Mouse (Mus musculus) forebrain, postnatal 0 days (tissue): ENCODE measurements at regions not wholly inside any gene's neighbourhood (a gene's known extent, or its start where the extent isn't known, plus 50 kb on each side); places are given as distances from the start of the nearest gene placed in this dataset.

Experiments used
- ATAC-seq: fragments of 200-750 bp; cut with Nextera tagmentation; 2 replicates; pipeline ENCODE4 v1.8.0; 2017; ENCODE audit warnings: mild to moderate bottlenecking, moderate library complexity
- DNase-seq: peaks from one replicate; pipeline ENCODE4 v3.0.0-alpha.2; 2015
- H3K27ac ChIP-seq: fragments of 300-500 bp; sonication (generic); 2 replicates; pipeline ENCODE4 v1.5.1; 2014; ENCODE audit warnings: low read depth, mild to moderate bottlenecking, antibody characterized with exemption, low read length, moderate library complexity, mixed read lengths
- H3K27me3 ChIP-seq: fragments of 300-500 bp; sonication (generic); 2 replicates; pipeline ENCODE4 v1.6.1; 2014; ENCODE audit warnings: mild to moderate bottlenecking, low read length, mixed read lengths; ENCODE audit not compliant: insufficient read depth
- H3K36me3 ChIP-seq: fragments of 300-500 bp; sonication (generic); 2 replicates; pipeline ENCODE4 v1.6.1; 2014; ENCODE audit warnings: mild to moderate bottlenecking, moderate library complexity; ENCODE audit not compliant: insufficient read depth
- H3K4me1 ChIP-seq: fragments of 300-500 bp; sonication (generic); 2 replicates; pipeline ENCODE4 v1.6.1; 2014; ENCODE audit warnings: antibody characterized with exemption; ENCODE audit not compliant: insufficient read depth
- H3K4me2 ChIP-seq: fragments of 300-500 bp; sonication (generic); 2 replicates; pipeline ENCODE4 v1.6.1; 2014; ENCODE audit warnings: low read depth, mild to moderate bottlenecking, moderate library complexity
- H3K4me3 ChIP-seq: fragments of 300-500 bp; sonication (generic); 2 replicates; pipeline ENCODE4 v1.5.1; 2014; ENCODE audit warnings: low read depth, low read length, mixed read lengths
- H3K9ac ChIP-seq: fragments of 300-500 bp; sonication (generic); 2 replicates; pipeline ENCODE4 v1.6.1; 2014; ENCODE audit warnings: mild to moderate bottlenecking
- H3K9me3 ChIP-seq: fragments of 300-500 bp; sonication (generic); 2 replicates; pipeline ENCODE4 v1.6.1; 2016; ENCODE audit warnings: low read length
- CTCF ChIP-seq: sonication (generic); IDR thresholded peaks from 2 replicates; pipeline ENCODE4 v1.5.1; 2016; ENCODE audit warnings: antibody characterized with exemption, control low read depth, low read depth
- WGBS: fragments of 180-500 bp; shearing (Covaris S2); extraction: QIAGEN DNeasy Blood & Tissue Kit; methylation state at CpG from one replicate; pipeline ENCODE4 v1.1.7; 2014; 5-methylcytosine and 5-hydroxymethylcytosine counted together

DNA sequence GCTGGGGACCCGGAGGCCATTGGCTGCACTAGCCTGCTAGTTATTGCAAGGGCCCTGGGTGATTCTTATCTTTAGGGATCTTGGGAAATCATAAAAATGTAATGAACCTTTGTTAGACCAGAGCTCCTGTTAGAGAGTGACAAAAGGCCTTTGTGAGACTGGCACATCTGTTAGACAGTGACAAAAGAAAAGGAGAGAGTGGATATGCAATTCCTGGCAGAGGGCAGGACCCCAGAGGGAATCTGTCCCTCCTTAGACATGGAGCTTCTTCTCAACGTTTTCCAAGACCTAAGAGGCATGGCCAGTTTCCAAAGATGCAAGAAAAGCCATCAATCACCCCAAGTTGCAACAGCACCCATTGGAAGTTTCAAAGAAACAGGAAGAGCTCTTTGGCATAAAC is 2365.8 kb upstream of the Lrrc6 start:
- Histone ChIP-seq H3K4me3 (no peak overlapping the region), H3K27me3 (no peaks in the 10 kb centered on the region), H3K27ac (no peak overlapping the region), H3K9me3 (no peaks in the 10 kb centered on the region), H3K4me2 (no peak overlapping the region), H3K9ac (no peak overlapping the region), H3K4me1 (no peaks in the 10 kb centered on the region), H3K36me3 (no peaks in the 10 kb centered on the region)
- no peak for ATAC-seq
- DNase-seq = no peak
- no peak for TF ChIP-seq CTCF
- 52% methylated on average over 2 of the region's 2 CpGs for WGBS

GRCm38 (mm10) chr15:68864234-68864633 is 2363.5 kb upstream of the Lrrc6 start:
- no peak for TF ChIP-seq CTCF
- no peak overlapping the region for H3K4me2 ChIP-seq
- H3K27ac ChIP-seq = no peak overlapping the region
- H3K4me3 ChIP-seq = no peak overlapping the region
- no peaks in the 10 kb centered on the region for H3K9me3 ChIP-seq
- H3K4me1 ChIP-seq = no peaks in the 10 kb centered on the region
- H3K36me3 ChIP-seq = no peaks in the 10 kb centered on the region
- H3K9ac ChIP-seq = no peak overlapping the region
- 86% methylated on average over 1 of the region's 1 CpGs for whole genome bisulfite sequencing
- H3K27me3 ChIP-seq = no peaks in the 10 kb centered on the region
- ATAC-seq = no peak
- DNase-seq = peak; percentile 11
